Mouse (Mus musculus): ENCODE results near the gene Ugt2b1. TPM values are rescaled to one million over a fixed set of nuclear protein-coding genes. Genes with fewer than 3 reads are reported as not detected.
A peak's percentile ranks its signal among the peaks of the same experiment; 100 is the strongest.
"Not testable (repeated sequence)": the region's sequence is repeated elsewhere in the genome, so short reads cannot be mapped to it uniquely, and the experiment has no call there.

Ugt2b1 gene
- polyA plus RNA-seq (2012; ENCODE audit: insufficient read depth, insufficient read length, missing spikeins): not detected in 2 replicates

DNA sequence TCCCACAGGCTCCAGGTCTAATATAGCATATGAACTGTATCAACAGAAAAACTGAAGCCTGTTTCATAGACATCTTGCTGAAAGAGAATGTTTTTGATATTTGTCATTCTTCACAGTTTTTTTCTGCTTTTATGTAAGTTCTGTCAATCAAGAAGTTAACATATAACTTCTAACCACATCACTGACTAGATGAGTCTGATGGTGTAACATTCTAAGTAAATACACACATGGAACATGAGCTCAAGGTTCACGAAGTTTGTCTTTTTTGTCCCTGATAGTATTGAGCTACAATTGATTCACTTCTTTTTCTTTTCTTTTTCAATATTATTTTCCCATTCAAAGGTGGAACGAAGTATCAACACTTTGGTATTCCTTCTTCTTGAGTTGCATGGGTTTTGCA lies at the start of gene Ugt2b1:
TSS of gene Ugt2b1 (minus strand) at position 105 of the 400 bp plus-strand sequence.
- H3K4me1 ChIP-seq (ENCODE audit: control insufficient read depth, insufficient read depth, insufficient read length, low read length): no peaks in the 10 kb centered on the region
- H3K27ac ChIP-seq (replicated peaks; ENCODE audit: low read depth, low read length): no peak within 1 kb of the TSS
- H3K4me3 ChIP-seq (ENCODE audit: insufficient read depth, low read depth, low read length): no peak within 1 kb of the TSS

- H3K4me1 ChIP-seq (ENCODE audit: control insufficient read depth, insufficient read depth, insufficient read length, low read length); H3K27ac ChIP-seq (replicated peaks; ENCODE audit: low read depth, low read length); H3K4me3 ChIP-seq (ENCODE audit: insufficient read depth, low read depth, low read length): not testable (repeated sequence)
Observed at GRCm38 (mm10) chr5:86967271-86967670, 40.9 kb upstream of the Ugt2b1 start.

- H3K4me3 ChIP-seq (ENCODE audit: insufficient read depth, low read depth, low read length); H3K4me1 ChIP-seq (ENCODE audit: control insufficient read depth, insufficient read depth, insufficient read length, low read length); H3K27ac ChIP-seq (replicated peaks; ENCODE audit: low read depth, low read length): not testable (repeated sequence)
Observed at GRCm38 (mm10) chr5:86962849-86963248, 36.5 kb upstream of the Ugt2b1 start.

GRCm38 (mm10) chr5:86961587-86962358 lies 35.4 kb upstream of the Ugt2b1 start:
- Histone ChIP-seq H3K27ac (replicated peaks; ENCODE audit: low read depth, low read length) (peak overlapping the region; percentile 94), H3K4me1 (ENCODE audit: control insufficient read depth, insufficient read depth, insufficient read length, low read length) (no peaks in the 10 kb centered on the region), H3K4me3 (ENCODE audit: insufficient read depth, low read depth, low read length) (no peak overlapping the region)

DNA sequence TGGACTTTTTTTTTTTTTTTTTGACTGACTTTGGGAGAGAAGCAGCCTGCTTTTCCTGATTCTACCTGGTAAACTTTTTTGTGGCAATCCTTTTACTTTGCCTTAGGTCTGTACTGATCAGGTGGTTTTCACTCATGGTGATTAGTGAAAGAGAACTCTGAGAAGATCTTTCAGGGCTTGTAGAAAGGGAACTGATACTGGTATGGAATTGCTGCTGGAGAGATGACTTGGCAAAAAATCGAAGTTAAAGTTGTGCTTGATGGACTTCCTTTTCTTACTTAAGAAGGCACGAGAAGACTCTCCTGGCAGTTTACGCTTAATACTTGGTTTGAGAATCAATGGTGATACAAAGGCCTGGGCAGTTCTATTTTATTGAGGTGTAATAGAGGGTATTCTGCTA lies 34.2 kb upstream of the Ugt2b1 start:
- Histone ChIP-seq H3K4me1 (ENCODE audit: control insufficient read depth, insufficient read depth, insufficient read length, low read length) (no peaks in the 10 kb centered on the region), H3K4me3 (ENCODE audit: insufficient read depth, low read depth, low read length) (no peak overlapping the region), H3K27ac (replicated peaks; ENCODE audit: low read depth, low read length) (no peak overlapping the region)

- H3K4me1 ChIP-seq (ENCODE audit: control insufficient read depth, insufficient read depth, insufficient read length, low read length): no peaks in the 10 kb centered on the region
- no peak overlapping the region for H3K27ac ChIP-seq (replicated peaks; ENCODE audit: low read depth, low read length)
- no peak overlapping the region for H3K4me3 ChIP-seq (ENCODE audit: insufficient read depth, low read depth, low read length)
Observed at GRCm38 (mm10) chr5:86942111-86942510, 15.8 kb upstream of the Ugt2b1 start.

- Histone ChIP-seq H3K27ac (replicated peaks; ENCODE audit: low read depth, low read length) (no peak overlapping the region), H3K4me3 (ENCODE audit: insufficient read depth, low read depth, low read length) (no peak overlapping the region), H3K4me1 (ENCODE audit: control insufficient read depth, insufficient read depth, insufficient read length, low read length) (no peaks in the 10 kb centered on the region)
Observed at GRCm38 (mm10) chr5:86920661-86921233, 5.6 kb downstream of the Ugt2b1 start.

DNA sequence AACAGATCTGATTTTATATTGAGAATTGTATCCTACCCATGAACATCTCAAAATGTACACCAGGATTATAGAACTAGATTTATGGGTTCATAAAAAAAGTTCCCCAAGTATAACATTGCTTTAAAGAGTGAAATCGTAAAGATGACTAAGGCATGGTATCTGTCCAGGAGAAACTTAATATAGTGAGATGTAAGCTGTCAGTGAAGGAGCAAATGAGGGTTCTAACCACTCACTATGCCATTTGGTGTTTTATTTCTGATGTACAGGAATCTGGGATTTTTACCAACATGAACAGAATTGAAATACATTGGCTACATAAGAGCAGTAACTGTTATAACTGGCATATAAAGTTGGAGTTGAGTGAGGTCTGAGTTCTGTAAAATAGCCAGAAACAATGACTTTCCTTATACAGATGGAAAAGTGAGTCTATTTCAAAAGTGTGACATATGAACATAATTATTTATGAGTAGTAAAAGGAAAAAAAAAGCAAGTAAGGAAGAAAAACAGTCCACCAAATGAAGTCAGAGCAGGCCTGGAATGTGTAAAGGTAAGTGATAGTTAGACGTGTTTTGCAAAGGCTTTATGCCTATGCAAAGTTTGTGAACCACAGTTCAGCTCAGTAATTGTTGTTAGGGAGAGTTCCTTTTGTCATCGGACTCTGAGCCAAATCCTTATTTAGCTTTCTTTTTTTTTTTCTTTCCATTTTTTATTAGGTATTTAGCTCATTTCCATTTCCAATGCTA lies 14.8 kb downstream of the Ugt2b1 start:
- Histone ChIP-seq H3K27ac (replicated peaks; ENCODE audit: low read depth, low read length) (no peak overlapping the region), H3K4me1 (ENCODE audit: control insufficient read depth, insufficient read depth, insufficient read length, low read length) (no peaks in the 10 kb centered on the region), H3K4me3 (ENCODE audit: insufficient read depth, low read depth, low read length) (no peak overlapping the region)

DNA sequence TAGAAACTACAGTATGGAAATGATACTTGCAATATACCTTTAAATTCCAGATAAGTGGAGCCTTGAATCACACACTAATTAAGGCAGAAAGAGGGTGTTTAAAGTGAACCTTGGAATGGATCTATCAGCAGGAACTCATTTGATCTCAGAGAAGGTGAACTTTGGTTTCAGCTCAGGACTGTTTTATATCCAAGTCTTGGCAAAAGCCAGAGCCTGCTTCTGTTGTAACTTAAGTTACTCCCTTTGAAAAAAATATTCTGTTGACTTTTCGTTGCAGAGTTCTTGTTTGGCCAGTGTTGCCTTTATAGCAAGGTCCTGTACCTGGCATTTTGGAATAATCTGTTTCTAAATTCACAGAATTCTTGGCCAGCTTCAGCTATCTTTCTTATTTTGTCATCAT lies 15.6 kb downstream of the Ugt2b1 start:
- Histone ChIP-seq H3K4me3 (ENCODE audit: insufficient read depth, low read depth, low read length) (no peak overlapping the region), H3K4me1 (ENCODE audit: control insufficient read depth, insufficient read depth, insufficient read length, low read length) (no peaks in the 10 kb centered on the region), H3K27ac (replicated peaks; ENCODE audit: low read depth, low read length) (no peak overlapping the region)

- Histone ChIP-seq H3K4me1 (ENCODE audit: control insufficient read depth, insufficient read depth, insufficient read length, low read length) (no peaks in the 10 kb centered on the region), H3K27ac (replicated peaks; ENCODE audit: low read depth, low read length) (no peak within 1 kb of the TSS), H3K4me3 (ENCODE audit: insufficient read depth, low read depth, low read length) (no peak within 1 kb of the TSS)
Observed at GRCm38 (mm10) chr5:86906758-86907157, 19.6 kb downstream of the Ugt2b1 start, which contains the start of gene Ugt2b34. TSS of gene Ugt2b34 (minus strand) at chr5:86906937.

- no peak overlapping the region for H3K4me3 ChIP-seq (ENCODE audit: insufficient read depth, low read depth, low read length)
- no peak overlapping the region for H3K27ac ChIP-seq (replicated peaks; ENCODE audit: low read depth, low read length)
- H3K4me1 ChIP-seq (ENCODE audit: control insufficient read depth, insufficient read depth, insufficient read length, low read length): no peaks in the 10 kb centered on the region
Observed at GRCm38 (mm10) chr5:86889933-86890332, 36.4 kb downstream of the Ugt2b1 start.

GRCm38 (mm10) chr5:86888420-86888819 lies 37.9 kb downstream of the Ugt2b1 start:
- no peaks in the 10 kb centered on the region for H3K4me1 ChIP-seq (ENCODE audit: control insufficient read depth, insufficient read depth, insufficient read length, low read length)
- no peak overlapping the region for H3K27ac ChIP-seq (replicated peaks; ENCODE audit: low read depth, low read length)
- no peak overlapping the region for H3K4me3 ChIP-seq (ENCODE audit: insufficient read depth, low read depth, low read length)

- Histone ChIP-seq H3K4me3 (ENCODE audit: insufficient read depth, low read depth, low read length) (no peak overlapping the region), H3K27ac (replicated peaks; ENCODE audit: low read depth, low read length) (no peak overlapping the region), H3K4me1 (ENCODE audit: control insufficient read depth, insufficient read depth, insufficient read length, low read length) (no peaks in the 10 kb centered on the region)
Observed at GRCm38 (mm10) chr5:86887081-86887480, 39.2 kb downstream of the Ugt2b1 start.

DNA sequence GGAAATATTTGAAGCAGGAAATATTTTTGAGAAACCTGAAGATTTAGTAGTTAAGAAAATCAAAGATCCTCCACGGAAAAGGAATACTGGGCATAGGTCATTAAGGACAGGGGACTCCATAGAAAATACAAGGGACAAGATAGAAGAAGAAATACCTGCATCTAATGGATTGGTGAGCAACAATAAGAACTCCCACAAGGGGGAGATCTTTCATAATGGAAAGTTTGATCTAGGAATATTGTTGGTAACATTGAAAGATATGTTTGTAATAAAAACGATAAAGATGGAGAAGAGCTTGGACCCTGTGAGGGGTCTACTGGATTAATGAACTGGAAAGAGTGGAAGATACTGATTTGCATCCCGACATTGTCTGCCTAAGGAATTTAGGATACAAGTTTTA lies 39.7 kb downstream of the Ugt2b1 start:
- Histone ChIP-seq H3K27ac (replicated peaks; ENCODE audit: low read depth, low read length) (no peak overlapping the region), H3K4me3 (ENCODE audit: insufficient read depth, low read depth, low read length) (no peak overlapping the region), H3K4me1 (ENCODE audit: control insufficient read depth, insufficient read depth, insufficient read length, low read length) (no peaks in the 10 kb centered on the region)

DNA sequence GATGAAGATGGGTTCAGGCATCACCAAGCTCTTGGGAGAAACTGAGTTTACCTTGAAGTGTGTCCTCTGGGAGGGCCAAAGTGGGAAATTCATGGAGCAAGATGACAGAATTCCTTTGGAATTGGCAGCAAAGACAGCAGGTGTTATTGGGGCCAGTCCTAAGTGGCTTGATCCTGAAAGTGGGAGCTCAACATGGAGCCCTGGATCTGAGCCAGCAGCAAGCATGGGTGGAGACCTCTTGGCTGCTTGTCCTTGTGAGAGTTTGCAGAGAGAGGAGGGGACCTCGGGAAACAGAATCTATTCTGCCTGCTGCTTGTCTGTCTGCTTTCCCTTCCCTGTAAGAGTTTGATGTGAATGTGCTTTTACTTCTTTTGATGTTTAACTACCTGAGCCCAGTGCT lies 54.5 kb downstream of the Ugt2b1 start:
- Histone ChIP-seq H3K27ac (replicated peaks; ENCODE audit: low read depth, low read length) (no peak overlapping the region), H3K4me1 (ENCODE audit: control insufficient read depth, insufficient read depth, insufficient read length, low read length) (no peaks in the 10 kb centered on the region), H3K4me3 (ENCODE audit: insufficient read depth, low read depth, low read length) (no peak overlapping the region)

Data from brown adipose tissue, adult 24 weeks (tissue).